Mouse (Mus musculus): ENCODE data around the gene Hes6. TPM values are rescaled to one million over a fixed set of nuclear protein-coding genes. Genes with fewer than 3 reads are reported as not detected.

Hes6 gene
- total RNA-seq, 2 experiments from 2014 or later, result 16.6 to 18.3 TPM

- intact Hi-C loops (cut with DNase I), result no loop called here
- DNase-seq (ENCODE audit: low spot score), result no peak
Measured at GRCm38 (mm10) chr1:91411631-91412285, 2.1 kb downstream of the Hes6 start.

- DNase-seq (ENCODE audit: low spot score), result no peak
- intact Hi-C loops (cut with DNase I), result no loop called here
Measured at GRCm38 (mm10) chr1:91407819-91408218, 6.0 kb downstream of the Hes6 start.

GRCm38 (mm10) chr1:91405406-91406169 is 8.2 kb downstream of the Hes6 start:
- intact Hi-C loops (cut with DNase I), result no loop called here
- no peak for DNase-seq (ENCODE audit: low spot score)

- DNase-seq (ENCODE audit: low spot score), result no peak
- intact Hi-C loops (cut with DNase I), result no loop called here
Measured at GRCm38 (mm10) chr1:91404976-91405375, 8.9 kb downstream of the Hes6 start.

GRCm38 (mm10) chr1:91398260-91399062 is 15.4 kb downstream of the Hes6 start, which contains the start of gene Ilkap:
TSS of gene Ilkap (minus strand) at chr1:91398815.
- DNase-seq (ENCODE audit: low spot score), result peak; percentile 77
- intact Hi-C loops (cut with DNase I), result no loop called here

GRCm38 (mm10) chr1:91397927-91398259 is 15.9 kb downstream of the Hes6 start:
- DNase-seq (ENCODE audit: low spot score), result no peak
- intact Hi-C loops (cut with DNase I), result no loop called here

- intact Hi-C loops (cut with DNase I), result no loop called here
- no peak for DNase-seq (ENCODE audit: low spot score)
Measured at GRCm38 (mm10) chr1:91390369-91390768, 23.5 kb downstream of the Hes6 start.

GRCm38 (mm10) chr1:91381091-91381471 is 32.8 kb downstream of the Hes6 start:
- intact Hi-C loops (cut with DNase I), result no loop called here
- no peak for DNase-seq (ENCODE audit: low spot score)

- intact Hi-C loops (cut with DNase I), result loop anchor here (1.0 kb wide), 1 partner anchor 32 kb away; no protein-coding TSS in a partner anchor
- no peak for DNase-seq (ENCODE audit: low spot score)
Measured at GRCm38 (mm10) chr1:91380453-91381090, 33.3 kb downstream of the Hes6 start.

- intact Hi-C loops (cut with DNase I), result no loop called here
- DNase-seq (ENCODE audit: low spot score), result no peak
Measured at GRCm38 (mm10) chr1:91373414-91373835, 40.4 kb downstream of the Hes6 start.

GRCm38 (mm10) chr1:91370055-91370454 is 43.8 kb downstream of the Hes6 start:
- intact Hi-C loops (cut with DNase I), result no loop called here
- DNase-seq (ENCODE audit: low spot score), result no peak

- intact Hi-C loops (cut with DNase I), result loop anchor here (5.0 kb wide), 1 partner anchor 113 kb away; no protein-coding TSS in a partner anchor
- DNase-seq (ENCODE audit: low spot score), result no peak
Measured at GRCm38 (mm10) chr1:91369408-91369807, 44.4 kb downstream of the Hes6 start.

GRCm38 (mm10) chr1:91367295-91367694 is 46.5 kb downstream of the Hes6 start:
- no peak for DNase-seq (ENCODE audit: low spot score)
- intact Hi-C loops (cut with DNase I), result loop anchor here (5.0 kb wide), 1 partner anchor 115 kb away; no protein-coding TSS in a partner anchor

- intact Hi-C loops (cut with DNase I), result loop anchor here (5.0 kb wide), 1 partner anchor 116 kb away; no protein-coding TSS in a partner anchor
- no peak for DNase-seq (ENCODE audit: low spot score)
Measured at GRCm38 (mm10) chr1:91366215-91367108, 47.4 kb downstream of the Hes6 start, which contains the start of gene Erfe. TSS of gene Erfe (plus strand) at chr1:91366430.

GRCm38 (mm10) chr1:91365816-91366214 is 48.0 kb downstream of the Hes6 start:
- DNase-seq (ENCODE audit: low spot score), result no peak
- intact Hi-C loops (cut with DNase I), result loop anchor here (5.0 kb wide), 1 partner anchor 116 kb away; no protein-coding TSS in a partner anchor

- intact Hi-C loops (cut with DNase I), result loop anchor here (5.0 kb wide), 1 partner anchor 117 kb away; no protein-coding TSS in a partner anchor
- DNase-seq (ENCODE audit: low spot score), result no peak
Measured at GRCm38 (mm10) chr1:91364822-91365644, 48.8 kb downstream of the Hes6 start.

GRCm38 (mm10) chr1:91362113-91362512 is 51.7 kb downstream of the Hes6 start:
- intact Hi-C loops (cut with DNase I), result no loop called here

More at GRCm38 (mm10) chr1:91362113-91362512, 51.7 kb downstream of the Hes6 start:
- DNase-seq (ENCODE audit: low spot score), result no peak

All from heart, postnatal 25 days (tissue).